Mouse (Mus musculus) splenic B cell, adult 2 months (primary cell): ENCODE measurements around the gene Slc17a9.

Experiments
- DNase-seq: peaks from one replicate; pipeline ENCODE4 v3.0.0-alpha.2; 2011; ENCODE audit warnings: low read depth, low spot score
- H3K27me3 ChIP-seq: 2 replicates; pipeline ENCODE4 v1.6.1; 2012; ENCODE audit warnings: mild to moderate bottlenecking, low read length, moderate library complexity, mixed read lengths; ENCODE audit not compliant: control insufficient read depth, poor library complexity, insufficient read depth, severe bottlenecking
- H3K36me3 ChIP-seq: 2 replicates; pipeline ENCODE4 v1.6.1; 2012; ENCODE audit warnings: mild to moderate bottlenecking, low read length, moderate library complexity, mixed read lengths; ENCODE audit not compliant: control insufficient read depth, poor library complexity, insufficient read depth, severe bottlenecking

The Slc17a9 gene

GRCm38 (mm10) chr2:180724585-180725413 lies at the start of gene Slc17a9:
TSS of gene Slc17a9 (plus strand) at chr2:180725263.
- H3K36me3 ChIP-seq: peaks cover 11% of the 10 kb centered on the region
- no peaks in the 10 kb centered on the region for H3K27me3 ChIP-seq
- peak; percentile 79 for DNase-seq

- H3K36me3 ChIP-seq: peaks cover 12% of the 10 kb centered on the region
Measured at GRCm38 (mm10) chr2:180676706-180677105, 48.4 kb upstream of the Slc17a9 start.

DNA sequence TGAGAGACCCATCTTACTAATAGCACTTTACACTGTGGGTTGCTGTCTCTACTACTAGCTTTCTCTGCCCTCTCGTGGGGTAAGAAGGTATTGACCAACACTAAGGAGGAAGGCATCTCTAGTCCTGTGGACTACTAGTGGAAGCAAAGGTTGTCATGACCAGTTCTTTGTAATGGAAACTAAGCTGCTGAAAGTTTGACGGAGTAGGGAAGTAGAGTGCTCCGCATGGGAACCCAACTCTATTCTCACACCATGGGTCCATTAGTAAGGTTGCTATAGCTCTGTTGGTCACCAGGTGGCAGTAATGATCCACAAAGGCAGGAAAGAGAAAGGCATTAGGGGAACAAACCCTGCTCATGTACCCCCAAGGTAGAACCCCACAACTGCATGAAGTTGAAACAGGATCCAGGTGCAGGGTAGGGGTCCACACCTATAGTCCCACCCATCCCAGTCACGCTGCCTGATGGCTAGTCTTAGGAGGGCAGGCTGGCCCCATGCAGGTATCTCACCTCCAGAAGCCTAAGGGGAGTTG lies 46.4 kb upstream of the Slc17a9 start:
- peak; percentile 88 for DNase-seq
- Histone ChIP-seq H3K27me3 (no peaks in the 10 kb centered on the region), H3K36me3 (peaks cover 9% of the 10 kb centered on the region)

More at GRCm38 (mm10) chr2:180676706-180677105, 48.4 kb upstream of the Slc17a9 start:
- no peaks in the 10 kb centered on the region for H3K27me3 ChIP-seq
- no peak for DNase-seq

DNA sequence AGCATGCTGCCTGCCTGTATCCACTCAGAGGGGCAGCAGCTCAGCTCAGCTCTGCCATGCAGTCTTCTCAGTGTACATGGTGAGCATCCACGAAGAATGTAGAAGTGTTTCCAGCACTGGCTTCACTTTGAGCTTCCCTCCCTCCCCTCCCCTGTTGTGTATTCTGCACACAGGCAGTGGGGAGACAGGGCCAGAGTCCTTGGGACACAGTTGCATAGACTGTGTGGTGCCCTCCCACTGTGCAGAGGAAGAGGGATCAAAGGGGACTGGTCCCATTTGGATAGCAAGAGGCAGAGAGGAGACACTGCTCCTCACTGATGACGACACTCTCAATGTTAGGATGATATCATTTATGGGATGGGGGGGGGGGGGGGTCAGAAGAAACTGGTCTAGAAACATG lies 43.8 kb upstream of the Slc17a9 start:
- Histone ChIP-seq H3K36me3 (peaks cover 16% of the 10 kb centered on the region; the same call in 1 of the 2 replicates), H3K27me3 (no peaks in the 10 kb centered on the region)
- no peak for DNase-seq

DNA sequence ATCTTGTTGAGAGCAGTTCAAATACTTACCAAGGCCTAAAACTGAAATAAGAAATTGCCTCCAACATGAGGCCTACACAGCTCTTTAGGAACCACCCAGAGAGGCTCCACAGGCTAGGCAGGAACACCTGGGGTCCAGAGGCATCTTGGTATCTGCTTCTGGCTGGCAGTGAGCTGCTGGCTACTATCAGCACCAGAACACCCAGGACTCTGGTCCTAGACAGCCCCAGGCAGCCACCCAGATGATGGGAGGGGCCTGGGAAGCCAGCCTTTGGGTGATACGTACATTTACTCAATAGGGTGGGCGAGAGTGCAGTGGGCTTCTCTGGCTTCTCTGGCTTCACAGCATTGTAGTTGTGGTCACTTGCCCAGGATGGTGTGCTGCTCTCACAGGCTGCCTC lies 41.5 kb upstream of the Slc17a9 start:
- Histone ChIP-seq H3K27me3 (no peaks in the 10 kb centered on the region), H3K36me3 (peaks cover 20% of the 10 kb centered on the region; the same call in 1 of the 2 replicates)
- DNase-seq: no peak

- no peaks in the 10 kb centered on the region for H3K27me3 ChIP-seq
- DNase-seq: no peak
- H3K36me3 ChIP-seq: peaks cover 20% of the 10 kb centered on the region; the same call in 1 of the 2 replicates
Measured at GRCm38 (mm10) chr2:180684031-180684430, 41.0 kb upstream of the Slc17a9 start.

GRCm38 (mm10) chr2:180689841-180690240 lies 35.2 kb upstream of the Slc17a9 start:
- Histone ChIP-seq H3K27me3 (no peaks in the 10 kb centered on the region), H3K36me3 (peaks cover 11% of the 10 kb centered on the region; the same call in 1 of the 2 replicates)
- DNase-seq: peak; percentile 45

GRCm38 (mm10) chr2:180692630-180693029 lies 32.4 kb upstream of the Slc17a9 start:
- DNase-seq: no peak
- peaks cover 3% of the 10 kb centered on the region; the same call in 1 of the 2 replicates for H3K36me3 ChIP-seq
- H3K27me3 ChIP-seq: no peaks in the 10 kb centered on the region

- H3K27me3 ChIP-seq: no peaks in the 10 kb centered on the region
- H3K36me3 ChIP-seq: peaks cover 3% of the 10 kb centered on the region; the same call in 1 of the 2 replicates
- peak; percentile 69 for DNase-seq
Measured at GRCm38 (mm10) chr2:180695176-180695575, 29.9 kb upstream of the Slc17a9 start.

DNA sequence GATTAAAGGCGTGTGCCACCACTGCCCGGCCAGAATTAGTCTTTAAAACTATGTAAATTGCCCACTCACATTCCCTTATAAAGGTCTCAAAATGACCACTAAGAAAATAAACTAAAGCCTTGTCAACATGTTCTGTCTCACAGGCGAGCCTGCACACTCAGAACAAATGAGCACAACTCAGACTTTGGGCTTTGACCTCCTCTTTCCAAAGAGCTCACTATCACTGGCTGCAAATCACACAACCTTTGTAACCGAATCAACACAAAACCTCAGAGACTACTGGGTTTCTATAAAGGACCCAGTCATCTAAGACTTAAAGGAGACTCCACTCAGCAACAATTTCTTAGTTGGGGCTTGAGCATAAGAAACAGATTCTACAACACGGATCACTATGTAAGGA lies 24.6 kb upstream of the Slc17a9 start:
- no peak for DNase-seq
- Histone ChIP-seq H3K36me3 (no peaks in the 10 kb centered on the region), H3K27me3 (no peaks in the 10 kb centered on the region)

DNA sequence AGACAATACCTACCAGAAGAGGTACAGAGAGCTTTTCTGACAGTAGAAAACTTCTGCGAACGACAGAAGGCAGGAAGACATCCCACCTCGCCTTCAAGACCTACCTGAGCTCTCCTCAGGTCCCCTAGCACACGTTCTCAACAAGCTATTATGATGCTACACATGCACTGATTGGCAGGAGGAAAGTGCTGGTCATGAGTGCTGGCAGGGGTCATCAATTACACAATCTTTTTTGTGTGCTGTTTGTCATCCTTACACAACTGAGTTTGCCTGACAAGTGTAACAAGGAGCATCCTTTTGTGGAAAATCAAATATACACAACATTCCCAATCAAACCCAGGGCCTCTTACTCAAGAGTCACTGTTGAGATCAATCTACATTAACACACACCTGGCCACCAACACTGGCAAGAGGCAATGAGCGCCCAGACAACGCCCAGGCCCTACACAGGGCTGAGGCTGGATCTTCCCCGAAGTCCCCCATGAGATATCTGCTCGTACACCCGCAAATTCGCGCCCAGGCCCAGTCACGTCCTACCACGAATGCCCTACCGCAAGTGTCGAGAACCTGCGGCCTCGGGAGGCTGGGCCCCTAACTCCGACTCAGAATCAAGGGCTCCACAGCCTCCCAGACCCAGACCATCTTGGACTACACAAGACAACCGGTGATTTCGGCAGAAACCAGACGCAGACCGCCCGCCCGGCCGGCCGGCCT lies 23.9 kb upstream of the Slc17a9 start:
- no peak for DNase-seq
- H3K27me3 ChIP-seq: no peaks in the 10 kb centered on the region
- no peaks in the 10 kb centered on the region for H3K36me3 ChIP-seq

GRCm38 (mm10) chr2:180701767-180702621 lies 23.1 kb upstream of the Slc17a9 start:
- Histone ChIP-seq H3K27me3 (no peaks in the 10 kb centered on the region), H3K36me3 (no peaks in the 10 kb centered on the region)
- peak; percentile 92 for DNase-seq

- no peaks in the 10 kb centered on the region for H3K36me3 ChIP-seq
- no peaks in the 10 kb centered on the region for H3K27me3 ChIP-seq
- DNase-seq: no peak
Measured at GRCm38 (mm10) chr2:180702701-180703149, 22.3 kb upstream of the Slc17a9 start.

DNA sequence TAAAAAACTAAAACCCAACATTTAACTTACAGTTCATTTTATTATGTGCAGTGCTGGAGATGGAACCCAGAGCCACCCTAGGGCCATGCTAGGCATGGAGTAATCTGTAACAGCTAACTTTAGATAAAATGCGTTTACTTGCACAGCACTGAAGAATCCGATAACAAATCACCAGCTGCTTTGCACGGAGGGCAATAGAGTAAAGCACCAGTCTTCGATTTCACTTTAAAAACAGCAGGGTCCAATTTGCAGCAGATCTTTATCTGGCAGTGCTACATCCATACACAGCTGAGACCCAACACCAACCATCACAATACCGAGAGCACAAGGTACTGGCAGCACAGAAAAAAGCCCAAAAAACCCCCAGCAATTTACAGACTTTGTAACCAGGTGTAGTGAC lies 21.9 kb upstream of the Slc17a9 start:
- no peaks in the 10 kb centered on the region for H3K27me3 ChIP-seq
- no peaks in the 10 kb centered on the region for H3K36me3 ChIP-seq
- DNase-seq: no peak
